Mouse (Mus musculus) naive thymus-derived CD4-positive, alpha-beta T cell, adult 2 months (primary cell): Measurements from ENCODE around the gene Pcsk5.
"Not testable (repeated sequence)": the region's sequence is repeated elsewhere in the genome, so short reads cannot be mapped to it uniquely, and the experiment has no call there.

Experiments used
- DNase-seq: peaks from one replicate; pipeline ENCODE4 v3.0.0-alpha.2; 2011; ENCODE audit warnings: low read depth

Pcsk5 gene

GRCm38 (mm10) chr19:17473138-17473537 lies 364.3 kb downstream of the Pcsk5 start:
- DNase-seq = not testable (repeated sequence)

- DNase-seq = no peak
Observed at GRCm38 (mm10) chr19:17471861-17472260, 365.6 kb downstream of the Pcsk5 start.

- no peak for DNase-seq
Observed at GRCm38 (mm10) chr19:17471196-17471595, 366.2 kb downstream of the Pcsk5 start.

GRCm38 (mm10) chr19:17467556-17468211 lies 369.7 kb downstream of the Pcsk5 start:
- no peak for DNase-seq

GRCm38 (mm10) chr19:17452001-17452400 lies 385.4 kb downstream of the Pcsk5 start:
- DNase-seq = no peak

- no peak for DNase-seq
Observed at GRCm38 (mm10) chr19:17443581-17443980, 393.9 kb downstream of the Pcsk5 start.

GRCm38 (mm10) chr19:17439476-17440189 lies 397.8 kb downstream of the Pcsk5 start:
- no peak for DNase-seq

- no peak for DNase-seq
Observed at GRCm38 (mm10) chr19:17436651-17437050, 400.8 kb downstream of the Pcsk5 start.

- DNase-seq = no peak
Observed at GRCm38 (mm10) chr19:17428561-17428914, 408.9 kb downstream of the Pcsk5 start.

GRCm38 (mm10) chr19:17427824-17428560 lies 409.4 kb downstream of the Pcsk5 start:
- no peak for DNase-seq

GRCm38 (mm10) chr19:17423306-17423705 lies 414.1 kb downstream of the Pcsk5 start:
- DNase-seq = no peak

- no peak for DNase-seq
Observed at GRCm38 (mm10) chr19:17417855-17418254, 419.6 kb downstream of the Pcsk5 start.

GRCm38 (mm10) chr19:17412915-17413459 lies 424.4 kb downstream of the Pcsk5 start:
- no peak for DNase-seq

- DNase-seq = no peak
Observed at GRCm38 (mm10) chr19:17410465-17411065, 426.9 kb downstream of the Pcsk5 start.

- DNase-seq = no peak
Observed at GRCm38 (mm10) chr19:17409351-17409750, 428.1 kb downstream of the Pcsk5 start.

GRCm38 (mm10) chr19:17408591-17408990 lies 428.8 kb downstream of the Pcsk5 start:
- DNase-seq = no peak

GRCm38 (mm10) chr19:17406823-17407222 lies 430.6 kb downstream of the Pcsk5 start:
- DNase-seq = no peak

- no peak for DNase-seq
Observed at GRCm38 (mm10) chr19:17403175-17403574, 434.3 kb downstream of the Pcsk5 start.

- no peak for DNase-seq
Observed at GRCm38 (mm10) chr19:17400571-17400970, 436.9 kb downstream of the Pcsk5 start.

- no peak for DNase-seq
Observed at GRCm38 (mm10) chr19:17399965-17400364, 437.5 kb downstream of the Pcsk5 start.

- no peak for DNase-seq
Observed at GRCm38 (mm10) chr19:17397922-17398321, 439.5 kb downstream of the Pcsk5 start.

- DNase-seq = no peak
Observed at GRCm38 (mm10) chr19:17396802-17397201, 440.6 kb downstream of the Pcsk5 start.
